Mouse (Mus musculus): ENCODE data around the gene Nit1. TPM values are rescaled to one million over a fixed set of nuclear protein-coding genes. Genes with fewer than 3 reads are reported as not detected.

The Nit1 gene
- total RNA-seq (2023) = 10 to 100 TPM; 18.9 to 24.2 TPM

DNA sequence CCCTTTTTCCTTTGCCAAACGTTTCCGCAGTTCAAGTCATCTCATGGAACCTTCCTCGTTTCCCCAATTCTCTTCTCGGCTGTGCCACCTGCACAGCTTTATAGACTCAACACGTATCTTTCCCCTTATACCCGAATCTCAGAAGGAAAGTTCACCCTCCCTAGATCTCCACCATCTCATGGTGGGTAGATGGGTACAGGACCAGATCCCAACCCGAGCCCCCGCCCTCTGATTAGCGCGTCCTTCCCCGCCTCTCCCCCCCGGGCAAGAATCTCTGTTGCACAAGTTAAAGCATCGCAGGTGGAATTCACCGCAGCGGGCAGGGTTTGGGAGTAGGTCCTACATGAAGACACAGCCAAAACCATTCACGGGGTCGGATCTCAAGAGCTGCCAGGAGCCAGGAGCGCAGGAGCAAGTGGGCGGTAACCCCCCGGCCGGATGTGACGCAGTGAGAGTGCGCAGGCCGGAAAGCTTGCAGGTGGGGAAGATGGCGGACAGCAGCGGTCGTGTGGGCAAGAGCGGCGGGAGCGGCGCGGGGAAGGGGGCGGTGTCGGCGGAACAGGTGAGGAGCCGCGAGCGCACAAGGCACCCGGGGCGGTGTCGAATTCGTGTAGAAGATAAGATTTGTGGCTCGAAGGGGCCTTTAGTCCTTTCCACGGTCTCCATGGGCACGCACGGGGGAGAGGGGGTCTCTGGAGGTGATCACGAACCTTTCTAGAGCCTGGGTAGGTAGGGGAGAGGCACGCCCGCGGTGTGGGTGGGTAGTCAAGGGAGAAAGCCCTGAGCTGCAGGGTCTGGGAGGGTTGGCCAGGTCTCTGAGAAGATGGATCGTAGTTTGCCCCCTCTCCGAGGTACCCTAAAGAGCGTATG is at the start of gene Nit1, which contains the start of gene Pfdn2:
Nit1 (minus strand) TSS at position 422 of the 870 bp plus-strand sequence.
Pfdn2 (plus strand) TSS at position 446 of the 870 bp plus-strand sequence.

DNA sequence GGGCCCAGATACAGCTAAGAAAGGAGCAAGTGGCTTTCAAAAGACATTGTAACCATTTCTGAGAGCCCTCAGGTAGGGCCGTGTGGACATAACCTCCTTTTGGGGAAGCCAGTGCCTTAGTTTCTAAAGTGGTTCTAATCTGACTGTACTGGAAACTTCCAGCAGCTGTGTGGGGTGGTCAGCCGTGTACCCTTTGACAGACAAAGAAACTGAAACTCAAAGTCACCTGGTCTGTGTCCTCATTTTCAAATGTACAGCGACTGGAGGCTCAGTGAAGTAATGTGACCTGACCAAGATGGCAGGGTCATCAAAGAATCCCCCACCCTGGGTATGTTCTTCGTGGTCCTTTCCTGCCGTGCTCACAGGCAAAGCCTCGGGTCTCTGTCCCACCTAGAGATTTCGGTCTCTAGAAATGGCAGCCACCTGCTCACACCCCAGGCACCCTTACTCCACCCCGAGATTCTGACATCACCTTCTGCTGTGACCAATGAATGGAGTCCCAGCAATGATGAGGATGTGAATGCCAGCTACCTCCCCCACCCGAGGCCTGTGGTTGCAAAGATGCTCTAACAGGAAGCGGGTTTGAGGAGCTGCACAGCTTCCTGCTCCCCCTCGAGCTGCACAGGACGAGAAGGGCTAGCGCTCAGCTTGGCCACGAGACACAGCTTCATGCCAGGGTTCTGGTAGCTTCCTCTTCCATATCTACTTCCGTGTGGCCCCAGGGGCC is 43.1 kb upstream of the Nit1 start, which contains the start of gene Arhgap30:
Arhgap30 (plus strand) TSS at position 579 of the 727 bp plus-strand sequence.

DNA sequence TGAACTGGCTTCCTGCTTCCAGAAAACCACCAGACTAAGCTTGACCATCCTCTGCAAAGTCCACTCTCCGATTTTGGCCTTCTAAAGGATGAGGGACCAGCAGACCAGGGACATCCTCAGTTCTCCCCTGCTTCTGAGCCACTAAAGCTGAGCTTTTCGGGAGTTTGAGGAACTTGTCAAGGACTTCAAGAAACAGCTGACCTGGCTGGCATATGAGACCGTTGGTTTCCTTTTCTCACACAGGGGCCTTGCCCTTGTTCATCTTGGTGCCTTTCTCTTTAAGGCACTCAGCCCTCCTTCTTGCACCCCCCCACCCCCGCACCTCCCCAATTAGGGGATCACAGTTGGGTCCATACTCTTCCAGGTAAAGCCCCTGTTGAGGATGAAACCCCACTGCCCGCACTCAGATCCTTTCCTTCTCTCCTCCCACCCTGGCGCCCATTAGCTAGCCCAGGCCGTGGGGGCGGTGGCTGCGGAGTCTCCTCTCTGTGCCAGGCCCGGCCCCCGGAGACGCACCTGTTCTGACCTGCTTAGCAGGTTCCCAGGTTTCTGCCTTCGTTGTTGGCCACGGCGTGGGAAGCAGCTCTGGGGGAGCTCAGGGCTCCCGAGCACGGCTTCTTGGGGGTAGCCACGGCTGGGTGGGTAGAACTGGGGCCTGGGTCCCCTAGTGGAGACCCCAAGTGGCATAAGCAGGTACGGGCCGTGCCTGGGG is 24.6 kb upstream of the Nit1 start, which contains the start of gene Nectin4:
Nectin4 (plus strand) TSS at position 255 of the 712 bp plus-strand sequence.

DNA sequence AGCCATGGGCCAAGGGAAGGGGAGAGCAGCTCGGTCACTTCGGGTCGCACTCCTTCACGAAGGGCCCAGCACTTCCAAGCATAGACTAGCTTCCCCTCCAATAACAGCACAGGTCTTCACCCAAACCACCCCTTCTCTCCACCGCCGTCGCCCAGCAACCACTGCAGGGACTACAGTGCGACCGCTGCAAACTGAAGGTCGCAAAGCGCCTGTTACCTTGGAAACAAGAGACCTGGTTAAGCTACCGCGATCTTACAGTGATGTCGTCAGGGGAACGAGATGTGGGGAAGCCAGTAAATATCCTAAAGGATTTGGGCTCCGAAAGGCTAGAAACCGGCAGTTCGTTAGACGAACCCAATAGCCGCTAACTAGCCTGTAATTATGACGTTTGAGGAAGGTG is 15.2 kb upstream of the Nit1 start, which contains the start of gene Klhdc9:
Klhdc9 (minus strand) TSS at position 143 of the 400 bp plus-strand sequence.

DNA sequence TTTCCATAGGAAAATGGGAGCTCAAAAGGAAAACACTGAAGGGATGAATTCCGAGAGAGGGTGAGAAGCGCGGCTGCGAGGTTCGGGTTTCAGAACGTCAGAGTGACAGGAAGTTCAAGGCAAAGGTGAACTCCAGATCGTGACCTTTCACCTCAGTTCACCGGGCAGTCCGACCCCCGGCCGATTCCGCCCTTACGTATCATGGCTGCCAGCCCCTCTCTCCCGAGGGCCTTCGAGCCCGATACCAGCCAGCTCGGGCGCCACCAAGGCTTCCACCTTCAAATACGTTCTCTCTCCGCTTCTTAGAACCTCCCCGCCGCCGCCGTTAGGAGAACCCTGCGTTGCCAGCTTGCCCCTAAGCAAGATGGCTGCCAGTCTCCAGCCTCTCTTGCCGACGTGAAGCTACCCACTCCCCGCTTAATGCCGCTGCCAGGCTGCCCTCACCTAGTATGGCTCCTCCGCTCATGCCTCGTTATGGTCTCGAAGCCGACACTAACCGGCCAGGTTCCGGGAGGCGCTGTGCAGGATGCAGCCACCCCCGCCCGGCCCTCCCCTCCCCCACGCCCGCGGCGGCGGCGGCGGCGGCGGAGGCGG is 16.5 kb downstream of the Nit1 start, which contains the start of gene Dedd:
Dedd (plus strand) TSS at position 307 of the 594 bp plus-strand sequence.

DNA sequence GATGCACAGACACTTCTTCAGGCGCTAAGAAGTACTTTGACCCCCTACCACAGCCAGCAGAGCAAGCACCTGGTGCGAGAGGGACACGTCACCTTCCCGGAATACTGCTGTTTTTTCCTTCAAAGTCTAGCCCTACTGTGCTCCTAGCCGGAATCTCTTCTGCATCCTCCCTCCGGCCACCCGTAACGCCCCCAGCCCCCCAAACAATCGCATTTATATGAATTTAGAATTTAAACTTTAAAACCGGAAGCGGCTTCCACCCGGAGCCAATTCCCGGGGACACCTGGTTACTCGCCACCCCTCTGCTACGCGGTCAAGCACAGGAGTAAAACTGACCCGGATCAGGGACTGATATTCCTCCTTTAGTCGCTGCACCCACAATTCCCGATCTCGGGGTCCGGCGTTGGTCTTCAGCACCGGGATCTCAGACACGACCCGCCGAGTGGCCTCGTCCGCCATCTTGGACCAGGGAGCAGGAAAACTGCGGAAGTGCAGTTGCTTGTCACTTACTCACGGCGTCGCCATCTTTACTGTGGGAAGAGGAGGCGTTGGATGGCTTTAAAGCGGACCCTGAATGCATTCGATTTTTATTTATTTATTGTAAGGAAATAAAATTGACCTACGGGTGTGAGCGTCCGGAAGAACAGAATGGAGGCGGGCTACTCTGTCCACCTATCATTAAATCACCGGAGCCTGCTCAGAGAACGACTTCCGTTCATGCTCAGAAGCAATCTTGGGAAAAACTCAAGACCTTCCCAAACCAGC is 51.0 kb downstream of the Nit1 start, which contains the start of gene Ufc1:
Ufc1 (minus strand) TSS at position 727 of the 765 bp plus-strand sequence.

Other genes starting within 250 kb of the Nit1 start
- under 1 TPM; 0.67 to 0.73 TPM for gene Cfap126, start 231.7 kb downstream of the Nit1 start, total RNA-seq (2023)
- 100 to 1,000 TPM in 1 of 2 experiments, 10 to 100 TPM in 1; 76.6 to 106 TPM for gene Sdhc, start 195.0 kb downstream of the Nit1 start, total RNA-seq (2023)
- not detected for gene Mpz, start 194.9 kb downstream of the Nit1 start, total RNA-seq (2023)
- 1 to 10 TPM in 1 of 2 experiments, under 1 TPM in 1; 0.29 to 1.4 TPM for gene Pcp4l1, start 149.4 kb downstream of the Nit1 start, total RNA-seq (2023)
- gene Nr1i3, start 131.7 kb downstream of the Nit1 start, total RNA-seq (2023) = not detected
- gene Tomm40l, start 123.1 kb downstream of the Nit1 start, total RNA-seq (2023) = 10 to 100 TPM; 11.9 to 16.4 TPM
- gene Apoa2, start 120.6 kb downstream of the Nit1 start, total RNA-seq (2023) = under 1 TPM in 1 of 2 experiments, not detected in 1; 0.89 TPM
- gene Fcer1g, start 111.3 kb downstream of the Nit1 start, total RNA-seq (2023) = 1,000 to 10,000 TPM; 1,085 to 1,124 TPM
- gene Adamts4, start 95.2 kb downstream of the Nit1 start, total RNA-seq (2023) = not detected
- gene Ndufs2, start 94.3 kb downstream of the Nit1 start, total RNA-seq (2023) = 10 to 100 TPM; 84.6 to 99.7 TPM
- 100 to 1,000 TPM; 120 to 134 TPM for gene B4galt3, start 75.3 kb downstream of the Nit1 start, total RNA-seq (2023)
- 10 to 100 TPM; 69.2 to 78.0 TPM for gene Ppox, start 64.5 kb downstream of the Nit1 start, total RNA-seq (2023)
- gene Usp21, start 57.7 kb downstream of the Nit1 start, total RNA-seq (2023) = 10 to 100 TPM; 29.5 to 31.1 TPM
- gene Ufc1, start 50.6 kb downstream of the Nit1 start, total RNA-seq (2023) = 10 to 100 TPM; 47.2 to 51.2 TPM
- gene Dedd, start 16.5 kb downstream of the Nit1 start, total RNA-seq (2023) = 10 to 100 TPM; 23.5 to 25.8 TPM
- 10 to 100 TPM; 27.1 to 34.4 TPM for gene Pfdn2, start within 50 bp of the Nit1 start, total RNA-seq (2023)
- gene Klhdc9, start 15.2 kb upstream of the Nit1 start, total RNA-seq (2023) = under 1 TPM; 0.22 to 0.40 TPM
- gene Nectin4, start 24.5 kb upstream of the Nit1 start, total RNA-seq (2023) = 1 to 10 TPM; 2.0 to 2.2 TPM
- gene Arhgap30, start 43.3 kb upstream of the Nit1 start, total RNA-seq (2023) = 100 to 1,000 TPM; 245 to 251 TPM
- gene Usf1, start 65.7 kb upstream of the Nit1 start, total RNA-seq (2023) = 100 to 1,000 TPM in 1 of 2 experiments, 10 to 100 TPM in 1; 85.6 to 108 TPM
- gene Tstd1, start 73.2 kb upstream of the Nit1 start, total RNA-seq (2023) = 1 to 10 TPM; 4.4 TPM
- under 1 TPM; 0.20 to 0.31 TPM for gene F11r, start 91.9 kb upstream of the Nit1 start, total RNA-seq (2023)
- 1 to 10 TPM; 6.6 to 7.3 TPM for gene Alyref2, start 157.8 kb upstream of the Nit1 start, total RNA-seq (2023)
- not detected for gene Itln1, start 189.6 kb upstream of the Nit1 start, total RNA-seq (2023)
- gene Cd244a, start 213.5 kb upstream of the Nit1 start, total RNA-seq (2023) = 1 to 10 TPM; 7.6 to 8.0 TPM